Mouse (Mus musculus) spleen, postnatal 4 days (tissue): ENCODE results near the gene Psen1.

Source experiments
- DNase-seq, 2 experiments: peaks; one replicate each; pipeline ENCODE4 v3.0.0; 2022; ENCODE audit warnings: low spot score in 2 of 2

Psen1 gene

DNA sequence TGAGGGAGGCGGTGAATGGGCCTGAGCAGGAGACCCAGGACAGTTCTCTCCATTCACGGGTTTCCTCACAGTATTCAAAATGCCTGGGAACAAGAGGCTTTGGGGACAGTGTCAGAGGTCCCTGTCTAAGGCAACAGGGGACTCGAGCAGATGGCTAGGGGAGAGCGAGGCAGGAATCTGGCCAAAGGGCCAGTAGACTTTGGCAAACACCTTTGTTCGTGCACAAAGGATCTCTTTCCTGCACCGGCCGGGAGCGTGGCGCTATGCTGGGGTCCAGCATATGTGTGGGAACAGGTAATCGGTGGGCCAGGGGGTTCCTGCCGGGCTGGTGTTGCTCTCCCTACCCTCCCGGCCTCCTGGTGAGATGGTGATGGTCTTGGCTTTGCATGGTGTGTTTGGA, 87.7 kb downstream of the Psen1 start:
- DNase-seq = no peak

DNA sequence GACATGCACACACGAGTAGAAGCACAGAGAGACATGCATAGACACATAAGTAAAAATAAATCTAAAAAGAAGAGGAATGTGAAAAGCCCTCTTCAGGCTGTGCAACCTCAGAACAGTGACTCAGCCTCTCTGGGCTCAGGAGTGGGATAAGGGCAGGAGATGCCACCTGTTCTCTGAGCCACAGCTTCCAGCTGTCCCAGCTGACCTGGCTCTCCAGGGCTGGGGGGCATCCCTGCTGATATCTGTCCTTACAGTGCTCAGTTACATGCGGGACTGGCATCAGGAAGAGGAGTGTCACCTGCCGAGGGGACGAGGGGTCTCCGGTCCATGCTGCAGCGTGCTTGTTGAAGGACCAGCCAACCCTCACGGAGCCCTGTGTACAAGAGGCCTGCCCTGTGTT, 88.8 kb downstream of the Psen1 start:
- no peak for DNase-seq

DNA sequence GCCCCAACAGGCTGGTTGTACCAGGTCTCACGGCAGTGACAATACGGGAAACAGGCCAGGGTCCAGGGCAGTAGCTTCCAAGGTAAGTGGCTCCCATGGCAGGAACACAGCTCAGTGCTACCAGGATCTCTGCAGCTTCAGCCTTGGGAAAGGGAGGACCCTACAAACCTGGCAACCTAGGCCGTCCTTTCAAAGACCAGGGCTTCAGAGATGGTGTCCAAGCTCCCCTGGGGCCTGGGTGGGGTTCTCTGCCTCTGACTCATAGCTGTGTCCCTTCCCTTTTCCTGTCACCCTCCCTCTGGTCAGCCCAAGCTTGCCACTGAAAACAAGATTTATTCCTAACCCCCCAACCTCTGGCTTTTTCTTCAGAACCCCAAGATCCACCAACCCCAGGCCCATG, 92.2 kb downstream of the Psen1 start:
- no peak for DNase-seq

DNA sequence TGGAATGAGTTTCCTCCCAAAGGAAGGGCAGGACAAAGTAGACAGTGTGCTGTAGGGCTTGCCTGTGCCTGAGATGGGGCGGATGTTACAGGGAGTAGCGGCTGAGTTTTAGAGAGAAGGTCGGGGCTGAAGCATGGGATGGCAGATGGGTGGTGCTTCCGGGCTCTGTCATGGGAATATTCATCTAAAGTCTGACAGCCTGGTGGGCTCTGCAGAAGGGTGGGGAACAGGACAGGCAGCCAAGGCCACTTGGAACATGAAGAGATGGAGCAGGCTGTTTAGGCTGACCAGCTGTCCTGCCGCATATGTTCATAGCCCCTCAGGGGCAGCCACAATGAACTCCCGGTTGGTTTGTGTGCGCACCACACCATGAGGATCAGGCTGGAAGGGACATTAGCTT, 93.3 kb downstream of the Psen1 start:
- DNase-seq = no peak

DNA sequence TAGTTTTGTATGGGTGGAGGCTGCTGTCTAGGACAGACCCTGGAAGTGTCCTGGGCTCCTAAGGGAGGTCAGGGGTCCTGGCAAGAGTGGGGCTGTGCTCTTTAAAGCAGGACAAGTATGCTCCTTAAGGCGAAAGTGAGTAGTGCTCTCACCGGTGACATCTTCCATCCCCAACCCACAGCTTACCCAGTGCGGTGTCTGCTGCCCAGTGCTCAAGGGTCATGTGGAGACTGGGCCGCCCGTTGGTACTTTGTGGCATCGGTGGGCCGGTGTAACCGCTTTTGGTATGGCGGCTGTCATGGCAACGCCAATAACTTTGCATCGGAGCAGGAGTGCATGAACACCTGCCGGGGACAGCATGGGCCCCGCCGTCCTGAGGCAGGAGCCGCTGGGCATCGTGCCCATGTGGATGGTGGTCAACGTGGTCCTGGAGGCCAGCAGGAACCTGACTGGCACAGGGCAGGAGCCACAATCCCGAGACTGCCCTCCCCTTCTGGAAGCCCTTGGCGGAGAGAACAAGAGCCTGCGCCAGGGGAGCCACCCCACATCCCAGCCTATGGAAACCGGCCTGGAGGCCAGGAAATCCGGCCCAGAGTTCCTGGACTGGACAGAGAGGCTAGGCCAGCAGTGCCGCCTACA, 93.8 kb downstream of the Psen1 start:
- no peak for DNase-seq

DNA sequence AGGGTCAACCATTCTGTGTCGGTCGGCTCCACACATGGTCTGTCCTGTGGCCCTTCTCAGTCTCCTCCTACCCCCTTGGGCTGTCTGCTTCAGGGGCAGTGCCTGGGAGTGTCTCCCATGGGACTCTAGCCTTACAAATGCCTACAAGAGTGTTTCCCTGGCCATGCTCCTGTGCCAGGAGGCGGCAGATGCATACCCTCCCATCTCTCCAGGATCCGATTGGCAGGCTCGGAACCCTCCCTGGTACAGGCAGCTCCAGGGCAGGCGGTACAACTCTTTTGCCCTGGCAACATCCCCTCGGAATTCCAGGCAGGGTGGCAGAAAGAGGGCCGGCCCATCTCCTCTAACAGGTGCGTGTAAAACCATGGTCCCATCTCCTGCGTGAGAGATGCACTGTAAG, 94.7 kb downstream of the Psen1 start:
- no peak for DNase-seq
